Mouse (Mus musculus) bone marrow macrophage, adult 2 months (primary cell): ENCODE results near the gene P3h2. TPM values are rescaled to one million over a fixed set of nuclear protein-coding genes. Genes with fewer than 3 reads are reported as not detected.

Experiments used
- H3K27ac ChIP-seq: 2 replicates; pipeline ENCODE4 v1.5.1; 2012; ENCODE audit warnings: low read depth, low read length; ENCODE audit not compliant: insufficient read depth
- H3K4me1 ChIP-seq: 2 replicates; pipeline ENCODE4 v1.6.1; 2012; ENCODE audit warnings: low read length; ENCODE audit not compliant: control insufficient read depth, insufficient read depth
- H3K4me3 ChIP-seq: 2 replicates; pipeline ENCODE4 v1.5.1; 2012; ENCODE audit warnings: mild to moderate bottlenecking, low read length, moderate library complexity; ENCODE audit not compliant: insufficient read depth
- CTCF ChIP-seq: IDR thresholded peaks from 2 replicates; pipeline ENCODE4 v1.5.1; 2012; ENCODE audit warnings: low read depth, mild to moderate bottlenecking, low read length, moderate library complexity
- POLR2A ChIP-seq: IDR thresholded peaks from 2 replicates; pipeline ENCODE4 v1.6.1; 2012; ENCODE audit warnings: mild to moderate bottlenecking, low read depth, low read length, borderline replicate concordance
- polyA plus RNA-seq: library from polyadenylated mRNA; stranded (reverse); fragments of >200 nt; gene quantifications from 2 replicates; pipeline ENCODE4 v1.2.4, GENCODE M21; 2012; ENCODE audit not compliant: missing spikeins, insufficient read depth, insufficient read length

P3h2 gene
- polyA plus RNA-seq, 1 experiment: not detected

GRCm38 (mm10) chr16:26041021-26041928, 64.3 kb downstream of the P3h2 start:
- TF ChIP-seq CTCF (no peak), POLR2A (no peak)
- Histone ChIP-seq H3K27ac (no peak overlapping the region), H3K4me3 (no peak overlapping the region), H3K4me1 (no peaks in the 10 kb centered on the region)

- Histone ChIP-seq H3K4me3 (no peak overlapping the region), H3K27ac (no peak overlapping the region), H3K4me1 (no peaks in the 10 kb centered on the region)
- TF ChIP-seq POLR2A (no peak), CTCF (no peak)
Observed at GRCm38 (mm10) chr16:26039320-26039719, 66.3 kb downstream of the P3h2 start.

- no peak for TF ChIP-seq CTCF
- no peak for TF ChIP-seq POLR2A
- Histone ChIP-seq H3K27ac (peak overlapping the region; percentile 58), H3K4me1 (no peaks in the 10 kb centered on the region), H3K4me3 (no peak overlapping the region)
Observed at GRCm38 (mm10) chr16:26035525-26035924, 70.1 kb downstream of the P3h2 start.

- Histone ChIP-seq H3K4me1 (no peaks in the 10 kb centered on the region), H3K4me3 (no peak overlapping the region), H3K27ac (peak overlapping the region; percentile 58)
- TF ChIP-seq CTCF (no peak), POLR2A (no peak)
Observed at GRCm38 (mm10) chr16:26035079-26035478, 70.5 kb downstream of the P3h2 start.

- TF ChIP-seq POLR2A (no peak), CTCF (no peak)
- Histone ChIP-seq H3K27ac (no peak overlapping the region), H3K4me1 (no peaks in the 10 kb centered on the region), H3K4me3 (no peak overlapping the region)
Observed at GRCm38 (mm10) chr16:26029424-26030012, 76.1 kb downstream of the P3h2 start.

- TF ChIP-seq POLR2A (no peak), CTCF (no peak)
- Histone ChIP-seq H3K4me1 (no peaks in the 10 kb centered on the region), H3K27ac (no peak overlapping the region), H3K4me3 (no peak overlapping the region)
Observed at GRCm38 (mm10) chr16:26026416-26026815, 79.2 kb downstream of the P3h2 start.

GRCm38 (mm10) chr16:26024543-26024942, 81.0 kb downstream of the P3h2 start:
- TF ChIP-seq CTCF: no peak
- TF ChIP-seq POLR2A: no peak
- H3K4me1 ChIP-seq: no peaks in the 10 kb centered on the region
- no peak overlapping the region for H3K4me3 ChIP-seq

GRCm38 (mm10) chr16:26023352-26023751, 82.2 kb downstream of the P3h2 start:
- TF ChIP-seq POLR2A: no peak
- TF ChIP-seq CTCF: no peak
- no peak overlapping the region for H3K4me3 ChIP-seq
- no peak overlapping the region for H3K27ac ChIP-seq

More at GRCm38 (mm10) chr16:26024543-26024942, 81.0 kb downstream of the P3h2 start:
- H3K27ac ChIP-seq: no peak overlapping the region

GRCm38 (mm10) chr16:26021759-26022158, 83.8 kb downstream of the P3h2 start:
- TF ChIP-seq POLR2A (no peak), CTCF (no peak)
- Histone ChIP-seq H3K27ac (no peak overlapping the region), H3K4me1 (no peaks in the 10 kb centered on the region), H3K4me3 (no peak overlapping the region)

More at GRCm38 (mm10) chr16:26023352-26023751, 82.2 kb downstream of the P3h2 start:
- no peaks in the 10 kb centered on the region for H3K4me1 ChIP-seq

- Histone ChIP-seq H3K4me1 (no peaks in the 10 kb centered on the region), H3K27ac (no peak overlapping the region), H3K4me3 (no peak overlapping the region)
- TF ChIP-seq POLR2A (no peak), CTCF (no peak)
Observed at GRCm38 (mm10) chr16:26005811-26006210, 99.8 kb downstream of the P3h2 start.
